Mouse (Mus musculus) liver, adult 2 months (tissue): ENCODE data around the gene Olfr827.

Experiments used
- CTCF ChIP-seq: fragments of 200-500 bp; IDR thresholded peaks from 2 replicates; pipeline ENCODE4 v1.5.1; 2011; ENCODE audit warnings: low read depth, low read length, control low read depth
- POLR2A ChIP-seq: fragments of 200-500 bp; IDR thresholded peaks from 2 replicates; pipeline ENCODE4 v1.6.1; 2011; ENCODE audit warnings: low read length, control low read depth; ENCODE audit not compliant: insufficient read depth; ENCODE audit errors: extremely low read depth

DNA sequence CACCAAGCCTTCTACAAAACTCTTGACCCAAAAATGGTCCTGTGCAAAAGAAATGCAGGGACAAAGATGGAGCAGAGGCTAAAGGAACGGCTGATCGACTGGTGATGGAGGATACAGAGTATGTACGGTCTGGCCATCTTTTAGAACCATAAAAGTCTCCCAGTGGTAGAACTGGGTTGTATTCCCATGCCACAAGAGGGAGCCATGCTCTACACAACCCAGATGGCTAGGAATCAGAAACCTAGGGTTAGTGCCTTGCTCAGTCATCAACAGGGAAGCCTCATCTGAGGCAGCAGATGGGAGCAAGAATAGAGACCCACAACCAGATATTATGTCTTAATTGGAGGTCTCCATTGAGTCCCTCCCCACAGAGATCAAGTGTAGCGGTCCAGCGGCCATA is 15.4 kb upstream of the Olfr827 start:
- TF ChIP-seq POLR2A (no peak), CTCF (no peak)
